Mouse (Mus musculus): ENCODE data around the gene Ddx25. TPM values are rescaled to one million over a fixed set of nuclear protein-coding genes. Genes with fewer than 3 reads are reported as not detected.

The Ddx25 gene
- polyA plus RNA-seq, 1 experiment from 2014 or later, result 2.1 TPM

- no peak overlapping the region for H3K9ac ChIP-seq (ENCODE audit: low read length)
- H3K4me3 ChIP-seq (ENCODE audit: low read depth, low read length), result no peak overlapping the region
- peak; percentile 35 for DNase-seq (ENCODE audit: low spot score)
- H3K27ac ChIP-seq (ENCODE audit: low read depth), result no peak overlapping the region
- no peak overlapping the region for H3K4me2 ChIP-seq (ENCODE audit: low read length)
- no peaks in the 10 kb centered on the region for H3K4me1 ChIP-seq (replicated peaks; ENCODE audit: control insufficient read depth, insufficient read depth, low read length)
- WGBS, result 76% methylated on average over 2 of the region's 2 CpGs
- H3K27me3 ChIP-seq (replicated peaks; ENCODE audit: control insufficient read depth, insufficient read depth, low read length), result no peaks in the 10 kb centered on the region
- H3K9me3 ChIP-seq (ENCODE audit: control insufficient read depth, low read length), result no peaks in the 10 kb centered on the region
- H3K36me3 ChIP-seq (ENCODE audit: control insufficient read depth, insufficient read depth, low read length), result no peaks in the 10 kb centered on the region
- ATAC-seq (replicated peaks; ENCODE audit: low FRiP score, low TSS enrichment, low read depth), result no peak
These were observed 13.7 kb downstream of the Ddx25 start for GRCm38 (mm10) chr9:35544666-35545065.

GRCm38 (mm10) chr9:35543099-35543860 lies 15.0 kb downstream of the Ddx25 start:
- Histone ChIP-seq H3K27me3 (replicated peaks; ENCODE audit: control insufficient read depth, insufficient read depth, low read length) (no peaks in the 10 kb centered on the region), H3K9me3 (ENCODE audit: control insufficient read depth, low read length) (no peaks in the 10 kb centered on the region), H3K4me2 (ENCODE audit: low read length) (no peak overlapping the region), H3K9ac (ENCODE audit: low read length) (no peak overlapping the region), H3K4me1 (replicated peaks; ENCODE audit: control insufficient read depth, insufficient read depth, low read length) (no peaks in the 10 kb centered on the region), H3K27ac (ENCODE audit: low read depth) (no peak overlapping the region), H3K36me3 (ENCODE audit: control insufficient read depth, insufficient read depth, low read length) (no peaks in the 10 kb centered on the region), H3K4me3 (ENCODE audit: low read depth, low read length) (no peak overlapping the region)
- DNase-seq (ENCODE audit: low spot score) (peak; percentile 29), ATAC-seq (replicated peaks; ENCODE audit: low FRiP score, low TSS enrichment, low read depth) (no peak)
- 83% methylated on average over 14 of the region's 14 CpGs for WGBS

- Histone ChIP-seq H3K9me3 (ENCODE audit: control insufficient read depth, low read length) (no peaks in the 10 kb centered on the region), H3K9ac (ENCODE audit: low read length) (no peak overlapping the region), H3K27ac (ENCODE audit: low read depth) (no peak overlapping the region), H3K4me1 (replicated peaks; ENCODE audit: control insufficient read depth, insufficient read depth, low read length) (no peaks in the 10 kb centered on the region), H3K27me3 (replicated peaks; ENCODE audit: control insufficient read depth, insufficient read depth, low read length) (no peaks in the 10 kb centered on the region), H3K4me2 (ENCODE audit: low read length) (no peak overlapping the region), H3K4me3 (ENCODE audit: low read depth, low read length) (no peak overlapping the region), H3K36me3 (ENCODE audit: control insufficient read depth, insufficient read depth, low read length) (no peaks in the 10 kb centered on the region)
- DNase-seq (ENCODE audit: low spot score) (no peak), ATAC-seq (replicated peaks; ENCODE audit: low FRiP score, low TSS enrichment, low read depth) (no peak)
- 71% methylated on average over 6 of the region's 6 CpGs for WGBS
These were observed 16.4 kb downstream of the Ddx25 start for GRCm38 (mm10) chr9:35541941-35542340.

- WGBS, result 9% methylated on average over 6 of the region's 6 CpGs
- Histone ChIP-seq H3K36me3 (ENCODE audit: control insufficient read depth, insufficient read depth, low read length) (no peaks in the 10 kb centered on the region), H3K27ac (ENCODE audit: low read depth) (no peak overlapping the region), H3K27me3 (replicated peaks; ENCODE audit: control insufficient read depth, insufficient read depth, low read length) (no peaks in the 10 kb centered on the region), H3K4me2 (ENCODE audit: low read length) (no peak overlapping the region), H3K9ac (ENCODE audit: low read length) (no peak overlapping the region), H3K4me1 (replicated peaks; ENCODE audit: control insufficient read depth, insufficient read depth, low read length) (no peaks in the 10 kb centered on the region), H3K4me3 (ENCODE audit: low read depth, low read length) (no peak overlapping the region), H3K9me3 (ENCODE audit: control insufficient read depth, low read length) (no peaks in the 10 kb centered on the region)
- DNase-seq (ENCODE audit: low spot score) (peak; percentile 96), ATAC-seq (replicated peaks; ENCODE audit: low FRiP score, low TSS enrichment, low read depth) (peak; percentile 79)
These were observed 16.8 kb downstream of the Ddx25 start for GRCm38 (mm10) chr9:35541488-35541887.

GRCm38 (mm10) chr9:35541024-35541423 lies 17.3 kb downstream of the Ddx25 start:
- H3K27ac ChIP-seq (ENCODE audit: low read depth), result no peak overlapping the region
- WGBS, result 86% methylated on average over 5 of the region's 5 CpGs
- H3K9ac ChIP-seq (ENCODE audit: low read length), result no peak overlapping the region
- no peak overlapping the region for H3K4me2 ChIP-seq (ENCODE audit: low read length)
- ATAC-seq (replicated peaks; ENCODE audit: low FRiP score, low TSS enrichment, low read depth), result peak; percentile 45; the same call in 1 of the 2 replicates
- H3K27me3 ChIP-seq (replicated peaks; ENCODE audit: control insufficient read depth, insufficient read depth, low read length), result no peaks in the 10 kb centered on the region
- no peaks in the 10 kb centered on the region for H3K4me1 ChIP-seq (replicated peaks; ENCODE audit: control insufficient read depth, insufficient read depth, low read length)
- DNase-seq (ENCODE audit: low spot score), result no peak
- H3K4me3 ChIP-seq (ENCODE audit: low read depth, low read length), result no peak overlapping the region
- no peaks in the 10 kb centered on the region for H3K36me3 ChIP-seq (ENCODE audit: control insufficient read depth, insufficient read depth, low read length)
- no peaks in the 10 kb centered on the region for H3K9me3 ChIP-seq (ENCODE audit: control insufficient read depth, low read length)

GRCm38 (mm10) chr9:35539001-35539750 lies 19.2 kb downstream of the Ddx25 start:
- Histone ChIP-seq H3K4me3 (ENCODE audit: low read depth, low read length) (no peak overlapping the region), H3K27me3 (replicated peaks; ENCODE audit: control insufficient read depth, insufficient read depth, low read length) (no peaks in the 10 kb centered on the region), H3K4me1 (replicated peaks; ENCODE audit: control insufficient read depth, insufficient read depth, low read length) (no peaks in the 10 kb centered on the region), H3K9ac (ENCODE audit: low read length) (no peak overlapping the region), H3K4me2 (ENCODE audit: low read length) (no peak overlapping the region), H3K9me3 (ENCODE audit: control insufficient read depth, low read length) (no peaks in the 10 kb centered on the region), H3K27ac (ENCODE audit: low read depth) (no peak overlapping the region), H3K36me3 (ENCODE audit: control insufficient read depth, insufficient read depth, low read length) (no peaks in the 10 kb centered on the region)
- WGBS, result 74% methylated on average over 13 of the region's 13 CpGs
- ATAC-seq (replicated peaks; ENCODE audit: low FRiP score, low TSS enrichment, low read depth), result no peak
- DNase-seq (ENCODE audit: low spot score), result no peak

GRCm38 (mm10) chr9:35535876-35536275 lies 22.5 kb downstream of the Ddx25 start:
- no peak overlapping the region for H3K4me3 ChIP-seq (ENCODE audit: low read depth, low read length)
- H3K9me3 ChIP-seq (ENCODE audit: control insufficient read depth, low read length), result no peaks in the 10 kb centered on the region
- H3K4me2 ChIP-seq (ENCODE audit: low read length), result no peak overlapping the region
- DNase-seq (ENCODE audit: low spot score) (no peak), ATAC-seq (replicated peaks; ENCODE audit: low FRiP score, low TSS enrichment, low read depth) (no peak)
- no peaks in the 10 kb centered on the region for H3K4me1 ChIP-seq (replicated peaks; ENCODE audit: control insufficient read depth, insufficient read depth, low read length)
- WGBS, result 81% methylated on average over 4 of the region's 4 CpGs
- no peak overlapping the region for H3K27ac ChIP-seq (ENCODE audit: low read depth)
- H3K27me3 ChIP-seq (replicated peaks; ENCODE audit: control insufficient read depth, insufficient read depth, low read length), result no peaks in the 10 kb centered on the region
- no peak overlapping the region for H3K9ac ChIP-seq (ENCODE audit: low read length)
- no peaks in the 10 kb centered on the region for H3K36me3 ChIP-seq (ENCODE audit: control insufficient read depth, insufficient read depth, low read length)

- Histone ChIP-seq H3K27me3 (replicated peaks; ENCODE audit: control insufficient read depth, insufficient read depth, low read length) (no peaks in the 10 kb centered on the region), H3K4me3 (ENCODE audit: low read depth, low read length) (no peak overlapping the region), H3K36me3 (ENCODE audit: control insufficient read depth, insufficient read depth, low read length) (no peaks in the 10 kb centered on the region), H3K9ac (ENCODE audit: low read length) (no peak overlapping the region), H3K9me3 (ENCODE audit: control insufficient read depth, low read length) (no peaks in the 10 kb centered on the region), H3K4me2 (ENCODE audit: low read length) (no peak overlapping the region), H3K27ac (ENCODE audit: low read depth) (no peak overlapping the region), H3K4me1 (replicated peaks; ENCODE audit: control insufficient read depth, insufficient read depth, low read length) (no peaks in the 10 kb centered on the region)
- WGBS, result 12% methylated on average over 2 of the region's 2 CpGs
- peak; percentile 72 for DNase-seq (ENCODE audit: low spot score)
- peak; percentile 87 for ATAC-seq (replicated peaks; ENCODE audit: low FRiP score, low TSS enrichment, low read depth)
These were observed 23.2 kb downstream of the Ddx25 start for GRCm38 (mm10) chr9:35535110-35535509.

Data from intestine, embryonic 14.5 days (tissue).